Mouse (Mus musculus) olfactory bulb, adult 2 months (tissue): ENCODE results near the gene Odf2.

Experiments used
- CTCF ChIP-seq: fragments of 200-500 bp; IDR thresholded peaks from 2 replicates; pipeline ENCODE4 v1.5.1; 2012; ENCODE audit warnings: low read depth, mild to moderate bottlenecking, low read length, moderate library complexity; ENCODE audit not compliant: insufficient read depth
- POLR2A ChIP-seq: fragments of 200-500 bp; IDR thresholded peaks from 2 replicates; pipeline ENCODE4 v1.6.1; 2012; ENCODE audit warnings: mild to moderate bottlenecking, low read depth, low read length, moderate library complexity; ENCODE audit not compliant: insufficient read depth

- TF ChIP-seq CTCF (no peak), POLR2A (no peak)
Observed at GRCm38 (mm10) chr2:29857967-29858366, 31.1 kb upstream of the Odf2 start.
